Mouse (Mus musculus) small intestine, adult 2 months (tissue): ENCODE results near the gene Tfcp2l1.

Source experiments
- CTCF ChIP-seq: fragments of 200-500 bp; IDR thresholded peaks from 2 replicates; pipeline ENCODE4 v1.5.1; 2012; ENCODE audit warnings: low read depth, mild to moderate bottlenecking, control low read depth, inconsistent platforms, low read length, moderate library complexity, mixed read lengths; ENCODE audit not compliant: insufficient replicate concordance, insufficient read length; ENCODE audit errors: extremely low read depth
- POLR2A ChIP-seq: fragments of 200-500 bp; IDR thresholded peaks from 2 replicates; pipeline ENCODE4 v1.6.1; 2012; ENCODE audit warnings: low read depth, mild to moderate bottlenecking, control low read depth, inconsistent platforms, low read length, moderate library complexity

DNA sequence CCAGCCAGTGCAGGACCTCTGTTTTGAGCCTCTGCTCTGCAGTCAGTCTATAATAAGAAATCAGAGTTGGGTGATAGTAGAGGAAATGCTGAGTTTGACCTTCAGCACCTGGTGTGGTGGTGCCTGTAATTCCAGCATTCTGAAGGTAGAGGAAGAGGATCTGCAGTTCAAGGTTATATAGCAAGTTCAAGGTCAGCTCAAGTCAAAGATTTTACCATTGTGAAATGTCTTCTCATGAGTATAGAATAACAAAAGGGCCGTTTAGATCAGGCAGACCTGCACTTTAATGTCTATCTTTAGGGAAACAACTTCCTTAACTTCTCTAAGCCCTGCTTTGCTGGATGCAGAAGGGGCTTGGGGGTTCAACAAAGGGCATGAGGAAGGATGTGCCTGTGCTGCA lies 35.3 kb downstream of the Tfcp2l1 start:
- TF ChIP-seq POLR2A (no peak), CTCF (no peak)
